Mouse (Mus musculus) heart, postnatal 0 days (tissue): ENCODE measurements around the gene Rnf8.

Source experiments
- CTCF ChIP-seq: IDR thresholded peaks from 2 replicates; pipeline ENCODE4 v1.5.1; 2016; ENCODE audit warnings: antibody characterized with exemption, control low read depth, low read depth
- EP300 ChIP-seq: IDR thresholded peaks from 2 replicates; pipeline ENCODE4 v1.6.1; 2016; ENCODE audit warnings: antibody characterized with exemption, low read depth

DNA sequence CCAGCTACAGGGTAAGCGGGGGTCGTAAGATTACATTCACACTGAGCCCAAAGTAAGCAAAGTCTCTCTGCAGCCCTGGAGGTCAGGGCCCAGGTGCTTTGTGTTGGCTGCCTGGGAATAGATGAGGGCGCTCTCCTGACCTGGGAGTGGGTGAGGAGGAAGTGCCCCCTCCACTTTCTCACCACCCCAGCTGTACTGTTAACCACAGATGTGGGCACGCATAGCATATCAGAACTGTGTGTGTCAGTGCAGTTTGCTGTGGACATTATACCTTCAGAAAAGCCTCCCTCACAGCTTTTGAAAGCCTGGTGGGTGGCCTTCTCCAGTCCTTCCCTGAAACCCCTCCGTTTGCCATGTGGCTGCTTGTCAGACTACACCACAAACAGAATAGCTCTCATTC is 30.3 kb upstream of the Rnf8 start:
- TF ChIP-seq CTCF (no peak), EP300 (no peak)
